Mouse (Mus musculus) intestine, postnatal 0 days (tissue): ENCODE results near the gene Ms4a10. TPM values are rescaled to one million over a fixed set of nuclear protein-coding genes. Genes with fewer than 3 reads are reported as not detected.

Experiments
- ATAC-seq: fragments of 200-750 bp; cut with Nextera tagmentation; 2 replicates; pipeline ENCODE4 v1.8.0; 2017; ENCODE audit warnings: mild to moderate bottlenecking, moderate TSS enrichment, moderate library complexity
- H3K27ac ChIP-seq: fragments of 300-500 bp; sonication (generic); 2 replicates; pipeline ENCODE4 v1.5.1; 2014; ENCODE audit warnings: mild to moderate bottlenecking, low read depth, low read length, moderate library complexity
- H3K27me3 ChIP-seq: fragments of 300-500 bp; sonication (generic); replicated peaks from 2 replicates; pipeline ENCODE4 v1.6.1; 2014; ENCODE audit warnings: low read length, mixed read lengths; ENCODE audit not compliant: control insufficient read depth, insufficient read depth
- H3K36me3 ChIP-seq: fragments of 300-500 bp; sonication (generic); 2 replicates; pipeline ENCODE4 v1.6.1; 2014; ENCODE audit warnings: mild to moderate bottlenecking, moderate library complexity; ENCODE audit not compliant: control insufficient read depth, insufficient read depth
- H3K4me1 ChIP-seq: fragments of 300-500 bp; sonication (generic); replicated peaks from 2 replicates; pipeline ENCODE4 v1.6.1; 2014; ENCODE audit warnings: antibody characterized with exemption, low read length, mixed read lengths; ENCODE audit not compliant: control insufficient read depth, insufficient read depth
- H3K4me2 ChIP-seq: fragments of 300-500 bp; sonication (generic); replicated peaks from 2 replicates; pipeline ENCODE4 v1.6.1; 2014; ENCODE audit warnings: low read depth, mild to moderate bottlenecking, moderate library complexity
- H3K4me3 ChIP-seq: fragments of 300-500 bp; sonication (generic); 2 replicates; pipeline ENCODE4 v1.5.1; 2014; ENCODE audit warnings: low read depth, low read length
- H3K9ac ChIP-seq: fragments of 300-500 bp; sonication (generic); 2 replicates; pipeline ENCODE4 v1.6.1; 2014; ENCODE audit warnings: mild to moderate bottlenecking, low read depth, low read length
- H3K9me3 ChIP-seq: fragments of 300-500 bp; sonication (generic); 2 replicates; pipeline ENCODE4 v1.6.1; 2016; ENCODE audit warnings: mixed run types; ENCODE audit not compliant: control insufficient read depth
- CTCF ChIP-seq: sonication (generic); IDR thresholded peaks from 2 replicates; pipeline ENCODE4 v1.5.1; 2016; ENCODE audit warnings: low read depth, mild to moderate bottlenecking, control low read depth, antibody characterized with exemption, moderate library complexity
- WGBS: fragments of 180-500 bp; shearing (Covaris S2); extraction: QIAGEN DNeasy Blood & Tissue Kit; methylation state at CpG from one replicate; pipeline ENCODE4 v1.1.7; 2014; 5-methylcytosine and 5-hydroxymethylcytosine counted together
- polyA plus RNA-seq: library from polyadenylated mRNA; unstranded; fragments of >200 nt; fragmentation: Nextera tagmentation; extraction: Ambion mirVana; gene quantifications from 2 replicates; pipeline ENCODE4 v1.2.1, GENCODE M21; 2015

Gene Ms4a10
- polyA plus RNA-seq, 1 experiment from 2014 or later, result 854 TPM

DNA sequence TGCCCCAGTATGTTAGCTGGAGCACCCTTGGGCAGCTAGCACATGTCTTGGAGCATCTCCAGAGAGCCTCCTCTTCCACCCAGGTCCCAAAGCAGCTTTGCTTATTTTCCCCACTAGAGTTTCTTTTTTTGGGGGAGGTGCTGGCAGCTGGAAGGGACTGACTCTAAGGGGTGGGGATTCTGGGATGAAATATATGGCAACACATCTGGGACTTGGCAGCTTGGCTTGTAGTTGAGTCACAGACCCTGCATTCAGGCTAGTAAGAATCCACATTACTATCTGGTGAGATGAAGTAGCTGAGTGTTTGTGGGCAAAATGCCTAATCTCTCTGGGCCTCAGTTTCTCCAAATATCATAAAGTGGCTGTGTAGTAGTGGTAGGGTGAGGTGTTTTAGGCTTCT, 17.4 kb upstream of the Ms4a10 start:
- no peaks in the 10 kb centered on the region for H3K4me1 ChIP-seq
- H3K4me2 ChIP-seq, result no peak overlapping the region

GRCm38 (mm10) chr19:10990751-10991150, 16.3 kb upstream of the Ms4a10 start:
- TF ChIP-seq CTCF, result no peak
- WGBS, result 67% methylated on average over 1 of the region's 1 CpGs
- no peaks in the 10 kb centered on the region for H3K4me1 ChIP-seq

More for the DNA sequence above, 17.4 kb upstream of the Ms4a10 start:
- Histone ChIP-seq H3K4me3 (no peak overlapping the region), H3K9ac (no peak overlapping the region), H3K9me3 (no peaks in the 10 kb centered on the region), H3K27me3 (no peaks in the 10 kb centered on the region), H3K36me3 (no peaks in the 10 kb centered on the region), H3K27ac (no peak overlapping the region)
- no peak for TF ChIP-seq CTCF
- no peak for ATAC-seq

GRCm38 (mm10) chr19:10988563-10988962, 14.1 kb upstream of the Ms4a10 start:
- H3K4me1 ChIP-seq, result no peaks in the 10 kb centered on the region
- WGBS, result 83% methylated on average over 1 of the region's 1 CpGs
- no peak overlapping the region for H3K4me2 ChIP-seq
- no peaks in the 10 kb centered on the region for H3K9me3 ChIP-seq
- H3K36me3 ChIP-seq, result no peaks in the 10 kb centered on the region
- ATAC-seq, result peak; percentile 31; the same call in 1 of the 2 replicates
- no peak for TF ChIP-seq CTCF
- no peak overlapping the region for H3K27ac ChIP-seq
- no peaks in the 10 kb centered on the region for H3K27me3 ChIP-seq
- H3K9ac ChIP-seq, result no peak overlapping the region
- H3K4me3 ChIP-seq, result no peak overlapping the region

More at GRCm38 (mm10) chr19:10990751-10991150, 16.3 kb upstream of the Ms4a10 start:
- no peak for ATAC-seq
- no peak overlapping the region for H3K4me2 ChIP-seq
- no peak overlapping the region for H3K27ac ChIP-seq
- no peaks in the 10 kb centered on the region for H3K9me3 ChIP-seq
- H3K4me3 ChIP-seq, result no peak overlapping the region
- H3K36me3 ChIP-seq, result no peaks in the 10 kb centered on the region
- H3K9ac ChIP-seq, result no peak overlapping the region
- H3K27me3 ChIP-seq, result no peaks in the 10 kb centered on the region

DNA sequence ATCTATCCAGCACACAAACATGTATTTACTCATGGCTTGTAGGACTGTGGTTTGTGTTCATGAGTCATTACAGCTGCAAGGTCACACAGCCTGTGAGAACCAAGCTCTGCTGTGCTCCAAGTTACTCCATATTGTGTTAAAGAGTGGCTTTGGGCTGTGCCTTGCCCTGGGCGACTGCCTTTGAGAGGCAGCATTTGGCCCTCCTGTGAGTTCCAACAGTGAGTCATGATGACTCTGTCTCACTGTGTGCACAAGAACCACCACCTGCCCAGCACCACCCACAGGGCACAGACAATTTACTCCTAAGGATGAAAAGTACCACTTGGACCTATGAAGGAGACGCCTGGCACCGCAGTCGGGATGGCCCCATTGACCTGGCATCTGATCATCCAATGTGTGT, 11.4 kb upstream of the Ms4a10 start:
- Histone ChIP-seq H3K9ac (no peak overlapping the region), H3K36me3 (no peaks in the 10 kb centered on the region), H3K4me3 (no peak overlapping the region), H3K27ac (no peak overlapping the region), H3K27me3 (no peaks in the 10 kb centered on the region), H3K9me3 (no peaks in the 10 kb centered on the region), H3K4me1 (no peaks in the 10 kb centered on the region), H3K4me2 (no peak overlapping the region)
- no peak for ATAC-seq
- 90% methylated on average over 4 of the region's 4 CpGs for WGBS
- TF ChIP-seq CTCF, result no peak

GRCm38 (mm10) chr19:10984551-10984950, 10.1 kb upstream of the Ms4a10 start:
- no peak for ATAC-seq
- peak; percentile 21; the same call in 1 of the 2 replicates for TF ChIP-seq CTCF
- H3K36me3 ChIP-seq, result no peaks in the 10 kb centered on the region
- no peaks in the 10 kb centered on the region for H3K9me3 ChIP-seq
- WGBS, result 80% methylated on average over 13 of the region's 13 CpGs
- no peaks in the 10 kb centered on the region for H3K27me3 ChIP-seq
- no peak overlapping the region for H3K4me3 ChIP-seq
- H3K9ac ChIP-seq, result no peak overlapping the region
- H3K4me1 ChIP-seq, result peaks cover 9% of the 10 kb centered on the region
- no peak overlapping the region for H3K27ac ChIP-seq
- H3K4me2 ChIP-seq, result no peak overlapping the region

GRCm38 (mm10) chr19:10983146-10983545, 8.7 kb upstream of the Ms4a10 start:
- H3K36me3 ChIP-seq, result no peaks in the 10 kb centered on the region
- ATAC-seq, result peak; percentile 32; the same call in 1 of the 2 replicates
- TF ChIP-seq CTCF, result peak; percentile 84
- H3K4me2 ChIP-seq, result peak overlapping the region; percentile 45; the same call in 1 of the 2 replicates
- H3K4me3 ChIP-seq, result no peak overlapping the region
- no peak overlapping the region for H3K27ac ChIP-seq
- no peaks in the 10 kb centered on the region for H3K9me3 ChIP-seq
- H3K27me3 ChIP-seq, result no peaks in the 10 kb centered on the region
- no peak overlapping the region for H3K9ac ChIP-seq
- WGBS, result 23% methylated on average over 14 of the region's 14 CpGs
- peaks cover 12% of the 10 kb centered on the region for H3K4me1 ChIP-seq

DNA sequence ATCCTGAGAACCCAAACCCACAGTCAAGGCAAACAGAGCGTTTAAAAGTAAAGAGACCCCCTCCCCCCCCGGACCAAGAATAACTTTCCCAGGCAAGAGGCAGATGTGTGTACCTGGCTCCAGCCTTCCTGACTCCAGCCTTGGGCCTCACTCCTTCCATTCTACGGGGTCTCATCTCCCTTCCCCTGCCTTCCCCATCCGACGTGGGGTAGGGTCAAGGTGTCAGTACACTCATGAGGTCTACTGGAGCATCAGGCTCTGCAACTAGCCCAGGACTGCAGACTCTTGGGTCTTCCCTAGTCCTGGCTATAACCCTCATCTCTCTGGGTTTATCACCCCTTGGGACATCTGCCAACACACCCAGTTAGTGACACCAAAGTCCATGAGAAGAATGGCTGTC, 5.7 kb upstream of the Ms4a10 start:
- no peaks in the 10 kb centered on the region for H3K36me3 ChIP-seq
- H3K4me1 ChIP-seq, result peaks cover 12% of the 10 kb centered on the region
- no peak overlapping the region for H3K4me2 ChIP-seq
- no peak overlapping the region for H3K9ac ChIP-seq
- WGBS, result 84% methylated on average over 5 of the region's 5 CpGs
- H3K27me3 ChIP-seq, result no peaks in the 10 kb centered on the region
- TF ChIP-seq CTCF, result no peak
- H3K9me3 ChIP-seq, result no peaks in the 10 kb centered on the region
- ATAC-seq, result no peak
- H3K27ac ChIP-seq, result no peak overlapping the region
- no peak overlapping the region for H3K4me3 ChIP-seq
